Mouse (Mus musculus) cortical plate, adult 2 months (tissue): ENCODE data around the gene Zdhhc11. TPM values are rescaled to one million over a fixed set of nuclear protein-coding genes. Genes with fewer than 3 reads are reported as not detected.
"Not testable (repeated sequence)": the region's sequence is repeated elsewhere in the genome, so short reads cannot be mapped to it uniquely, and the experiment has no call there.

ENCODE experiments used
- H3K27ac ChIP-seq: fragments of 200-500 bp; 2 replicates; pipeline ENCODE4 v1.5.1; 2012; ENCODE audit warnings: low read length, control low read depth, inconsistent platforms; ENCODE audit not compliant: insufficient read depth
- H3K4me1 ChIP-seq: fragments of 200-500 bp; 2 replicates; pipeline ENCODE4 v1.6.1; 2011; ENCODE audit warnings: low read length; ENCODE audit not compliant: control insufficient read depth, insufficient read depth
- H3K4me3 ChIP-seq: fragments of 200-500 bp; 2 replicates; pipeline ENCODE4 v1.5.1; 2011; ENCODE audit warnings: mild to moderate bottlenecking, low read length, control low read depth; ENCODE audit not compliant: insufficient read depth
- CTCF ChIP-seq: fragments of 200-500 bp; IDR thresholded peaks from 2 replicates; pipeline ENCODE4 v1.5.1; 2011; ENCODE audit warnings: mild to moderate bottlenecking, control low read depth, low read length; ENCODE audit not compliant: insufficient read depth; ENCODE audit errors: extremely low read depth
- POLR2A ChIP-seq: fragments of 200-500 bp; IDR thresholded peaks from 2 replicates; pipeline ENCODE4 v1.6.1; 2011; ENCODE audit warnings: mild to moderate bottlenecking, low read length, control low read depth; ENCODE audit not compliant: insufficient read depth; ENCODE audit errors: extremely low read depth
- polyA plus RNA-seq: library from polyadenylated mRNA; depleted of rRNA; stranded (reverse); fragments of >200 nt; gene quantifications from 2 replicates; pipeline ENCODE4 v1.2.3, GENCODE M21; 2012

Gene Zdhhc11
- polyA plus RNA-seq, 1 experiment: not detected

GRCm38 (mm10) chr13:74000519-74000918 lies 36.9 kb downstream of the Zdhhc11 start:
- TF ChIP-seq CTCF (no peak), POLR2A (no peak)
- H3K4me3 ChIP-seq: no peak overlapping the region
- peaks cover 4% of the 10 kb centered on the region for H3K4me1 ChIP-seq
- no peak overlapping the region for H3K27ac ChIP-seq

GRCm38 (mm10) chr13:74000961-74001360 lies 37.3 kb downstream of the Zdhhc11 start:
- peaks cover 4% of the 10 kb centered on the region for H3K4me1 ChIP-seq
- no peak for TF ChIP-seq CTCF
- no peak for TF ChIP-seq POLR2A
- H3K27ac ChIP-seq: no peak overlapping the region
- H3K4me3 ChIP-seq: no peak overlapping the region

- peaks cover 4% of the 10 kb centered on the region for H3K4me1 ChIP-seq
- no peak for TF ChIP-seq CTCF
- TF ChIP-seq POLR2A: no peak
- H3K27ac ChIP-seq: no peak overlapping the region
- no peak overlapping the region for H3K4me3 ChIP-seq
Observed at GRCm38 (mm10) chr13:74001492-74001891, 37.8 kb downstream of the Zdhhc11 start.

- not testable (repeated sequence) for H3K27ac ChIP-seq, H3K4me3 ChIP-seq, H3K4me1 ChIP-seq
Observed at GRCm38 (mm10) chr13:74006881-74007280, 43.2 kb downstream of the Zdhhc11 start.

GRCm38 (mm10) chr13:74008216-74008615 lies 44.6 kb downstream of the Zdhhc11 start:
- H3K4me3 ChIP-seq: peak overlapping the region; percentile 95; the same call in 1 of the 2 replicates
- H3K4me1 ChIP-seq, H3K27ac ChIP-seq: not testable (repeated sequence)

- Histone ChIP-seq H3K27ac (peak within 1 kb of the TSS; percentile 93), H3K4me3 (peak within 1 kb of the TSS; percentile 95), H3K4me1 (peaks cover 9% of the 10 kb centered on the region)
- TF ChIP-seq CTCF: no peak
- TF ChIP-seq POLR2A: peak; percentile 72
Observed at GRCm38 (mm10) chr13:74008948-74009718, 45.5 kb downstream of the Zdhhc11 start, which contains the start of gene Tppp. TSS of gene Tppp (plus strand) at chr13:74009407.

- Histone ChIP-seq H3K27ac (peak overlapping the region; percentile 93), H3K4me3 (peak overlapping the region; percentile 95), H3K4me1 (peaks cover 9% of the 10 kb centered on the region)
- TF ChIP-seq CTCF (no peak), POLR2A (no peak; the same call in 1 of the 2 replicates)
Observed at GRCm38 (mm10) chr13:74009791-74010614, 46.4 kb downstream of the Zdhhc11 start.

- peak overlapping the region; percentile 95 for H3K4me3 ChIP-seq
- peak overlapping the region; percentile 93 for H3K27ac ChIP-seq
- TF ChIP-seq POLR2A: peak; percentile 87
- no peak for TF ChIP-seq CTCF
- H3K4me1 ChIP-seq: peaks cover 10% of the 10 kb centered on the region
Observed at GRCm38 (mm10) chr13:74010678-74011077, 47.0 kb downstream of the Zdhhc11 start.

GRCm38 (mm10) chr13:74015908-74016307 lies 52.3 kb downstream of the Zdhhc11 start:
- H3K4me1 ChIP-seq: peaks cover 20% of the 10 kb centered on the region
- H3K4me3 ChIP-seq: no peak overlapping the region
- TF ChIP-seq CTCF: no peak
- TF ChIP-seq POLR2A: no peak
- no peak overlapping the region for H3K27ac ChIP-seq

- Histone ChIP-seq H3K27ac (no peak overlapping the region), H3K4me1 (peaks cover 12% of the 10 kb centered on the region; the same call in 1 of the 2 replicates), H3K4me3 (no peak overlapping the region)
- no peak for TF ChIP-seq CTCF
- TF ChIP-seq POLR2A: no peak
Observed at GRCm38 (mm10) chr13:74017426-74017825, 53.8 kb downstream of the Zdhhc11 start.

GRCm38 (mm10) chr13:74019006-74019405 lies 55.4 kb downstream of the Zdhhc11 start:
- H3K4me3 ChIP-seq, H3K27ac ChIP-seq: not testable (repeated sequence)
- peaks cover 14% of the 10 kb centered on the region; the same call in 1 of the 2 replicates for H3K4me1 ChIP-seq
